Mouse (Mus musculus): Measurements from ENCODE around the gene Serpinc1.
"Not testable (repeated sequence)": the region's sequence is repeated elsewhere in the genome, so short reads cannot be mapped to it uniquely, and the experiment has no call there.

The Serpinc1 gene

DNA sequence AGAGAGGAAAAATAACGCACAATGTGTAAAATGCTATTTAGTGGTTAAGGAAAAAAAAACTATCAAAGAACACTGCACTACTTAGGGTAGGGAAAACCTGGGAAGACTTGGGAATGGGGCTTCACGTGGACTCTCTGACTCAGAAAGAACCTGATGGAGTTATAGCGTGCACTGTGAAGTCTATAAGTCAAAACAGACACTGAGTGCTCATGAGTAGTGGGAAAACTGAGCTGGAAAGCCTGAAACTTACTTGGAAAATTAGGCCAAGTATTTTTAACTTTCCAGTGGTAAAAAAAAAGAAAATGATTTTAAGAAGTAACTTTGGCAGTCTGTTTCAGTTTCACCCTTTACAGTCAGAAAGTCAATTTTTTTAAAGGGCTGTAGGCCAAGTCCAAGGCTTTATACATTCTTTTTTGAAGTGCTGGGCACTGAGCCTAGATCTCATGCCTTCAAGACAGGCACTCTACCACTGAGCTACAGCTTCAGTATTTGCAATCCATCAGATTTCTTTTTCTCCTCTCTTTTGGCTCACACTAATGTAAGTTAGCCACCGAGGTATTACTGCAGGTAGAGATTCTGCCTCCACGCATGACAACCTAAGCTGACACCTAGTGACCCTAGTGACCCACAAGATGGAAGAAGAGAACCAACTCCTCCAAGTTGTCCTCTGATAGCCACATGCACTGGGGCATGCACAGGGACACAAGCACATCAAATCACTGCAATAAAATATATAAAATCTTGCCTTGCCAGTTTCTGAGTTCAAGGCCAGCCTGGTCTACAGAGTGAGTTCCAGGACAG lies 47.2 kb downstream of the Serpinc1 start:
- no peak for DNase-seq

DNA sequence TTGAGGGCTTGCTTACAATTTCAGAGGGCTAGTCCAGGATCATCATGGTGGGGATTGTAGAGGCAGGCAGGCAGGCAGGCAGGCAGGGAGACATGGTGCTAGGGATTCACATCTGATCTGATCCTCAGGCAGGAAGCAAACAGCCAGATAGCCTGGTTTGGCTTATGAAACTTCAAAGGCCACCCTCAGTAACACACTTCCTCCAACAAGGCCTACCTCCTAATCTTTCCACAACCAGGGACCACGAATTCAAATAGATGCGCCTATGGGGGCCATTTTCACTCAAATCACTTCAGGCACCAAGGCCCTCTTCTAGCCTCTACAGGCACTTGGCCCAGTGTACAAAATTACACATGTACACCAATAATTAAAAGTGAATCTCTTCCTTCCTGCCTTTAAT lies 48.8 kb downstream of the Serpinc1 start:
- no peak for DNase-seq

DNA sequence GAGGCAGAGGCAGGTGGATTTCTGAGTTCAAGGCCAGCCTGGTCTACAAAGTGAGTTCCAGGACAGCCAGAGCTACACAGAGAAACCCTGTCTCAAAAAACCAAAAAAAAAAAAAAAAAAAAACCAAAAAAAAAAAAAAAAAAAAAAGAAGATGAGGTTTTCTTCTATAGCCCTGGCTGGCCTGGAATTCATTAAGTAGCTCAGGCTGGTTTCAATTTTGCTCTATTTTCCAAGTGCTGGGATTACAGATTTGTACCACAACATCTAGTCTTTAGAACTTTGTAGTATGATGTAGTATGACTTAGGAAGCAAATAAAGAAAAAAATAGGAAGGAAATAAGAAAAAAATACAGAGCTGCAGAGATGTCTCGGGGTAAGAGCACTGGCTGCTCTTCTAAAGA lies 50.0 kb downstream of the Serpinc1 start:
- not testable (repeated sequence) for DNase-seq

DNA sequence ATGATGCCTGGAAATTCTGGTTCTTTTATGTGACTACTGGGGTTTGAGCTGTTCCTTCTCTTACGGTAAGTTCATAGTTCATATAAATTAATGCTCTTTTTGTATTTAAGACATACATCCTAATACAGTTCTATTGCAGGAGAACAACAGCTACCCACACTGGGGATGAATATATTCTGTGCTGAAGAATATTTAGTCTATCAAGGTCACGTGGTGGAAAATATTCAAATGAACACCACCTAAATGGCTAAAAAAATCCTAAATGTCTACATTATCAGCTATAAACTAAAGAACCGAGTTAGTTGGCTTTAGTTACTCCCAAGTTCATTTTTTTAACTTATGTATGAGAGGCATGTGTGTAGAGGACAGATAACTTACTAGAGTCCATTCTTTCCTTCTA lies 51.7 kb downstream of the Serpinc1 start:
- DNase-seq: no peak

DNA sequence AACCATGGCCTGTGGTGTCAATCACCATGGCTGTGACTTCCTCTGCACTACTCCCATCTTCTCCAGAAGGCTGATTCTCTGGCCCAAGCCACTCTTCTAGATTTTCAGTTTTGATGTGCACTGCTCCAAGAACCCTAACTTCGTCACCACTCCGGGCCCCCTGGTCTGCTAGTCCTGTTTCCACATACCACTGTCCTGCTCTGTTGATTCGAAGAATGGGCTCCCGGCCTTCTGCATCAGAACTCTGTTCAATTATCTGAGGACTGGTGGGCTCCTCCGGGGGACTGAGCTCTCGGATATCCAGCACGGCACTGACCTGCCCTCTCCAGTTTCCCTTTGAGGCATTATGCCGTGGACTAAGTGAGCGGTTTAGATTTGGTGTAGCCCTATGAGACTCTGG lies 53.5 kb downstream of the Serpinc1 start:
- DNase-seq: no peak

DNA sequence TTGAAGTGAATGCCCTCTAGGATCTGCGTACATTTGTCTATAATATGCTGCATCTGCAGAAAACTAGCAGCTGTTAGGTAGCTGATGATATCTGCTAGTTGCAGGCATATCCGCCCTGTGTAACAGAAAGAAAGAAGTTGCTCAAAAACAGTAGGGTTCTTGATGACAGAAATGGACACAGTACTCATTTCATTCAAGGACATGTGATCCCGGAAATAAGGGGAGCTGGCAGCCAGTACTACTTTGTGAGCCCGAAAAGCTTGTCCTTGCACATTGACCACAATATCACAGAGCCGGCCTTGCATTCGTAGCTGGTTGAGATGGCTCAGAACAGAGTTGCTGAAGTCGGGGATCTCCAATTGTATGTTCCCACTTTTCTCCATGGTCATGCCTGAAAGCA lies 54.0 kb downstream of the Serpinc1 start:
- DNase-seq: no peak

DNA sequence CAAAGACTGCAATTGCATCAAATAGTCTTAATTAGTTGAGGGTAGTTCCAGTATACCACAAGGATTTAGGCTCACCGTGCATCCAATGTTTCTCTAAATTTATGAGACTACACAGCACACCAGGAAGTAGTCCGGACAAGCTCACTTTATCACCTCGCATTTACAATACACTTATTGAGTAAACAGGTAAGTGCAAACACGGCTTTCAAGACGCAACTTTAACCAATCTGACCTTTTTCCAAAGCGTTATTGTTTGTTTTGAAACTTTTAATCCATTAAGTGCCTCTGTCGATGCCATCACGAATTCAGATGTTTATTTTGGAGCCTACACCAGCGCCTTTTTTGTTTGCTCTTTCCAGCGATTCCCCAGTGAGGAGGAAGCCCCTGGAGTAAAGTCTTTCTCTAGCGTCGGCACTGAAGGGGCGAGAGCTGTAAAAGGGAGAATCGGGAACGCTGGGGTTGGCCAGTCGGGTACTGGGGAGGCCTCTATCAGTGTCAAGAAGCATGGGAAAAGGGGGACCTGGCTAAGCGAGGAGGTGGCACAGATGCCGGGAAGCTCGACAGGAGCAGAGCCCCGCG lies 55.6 kb downstream of the Serpinc1 start:
- no peak for DNase-seq

DNA sequence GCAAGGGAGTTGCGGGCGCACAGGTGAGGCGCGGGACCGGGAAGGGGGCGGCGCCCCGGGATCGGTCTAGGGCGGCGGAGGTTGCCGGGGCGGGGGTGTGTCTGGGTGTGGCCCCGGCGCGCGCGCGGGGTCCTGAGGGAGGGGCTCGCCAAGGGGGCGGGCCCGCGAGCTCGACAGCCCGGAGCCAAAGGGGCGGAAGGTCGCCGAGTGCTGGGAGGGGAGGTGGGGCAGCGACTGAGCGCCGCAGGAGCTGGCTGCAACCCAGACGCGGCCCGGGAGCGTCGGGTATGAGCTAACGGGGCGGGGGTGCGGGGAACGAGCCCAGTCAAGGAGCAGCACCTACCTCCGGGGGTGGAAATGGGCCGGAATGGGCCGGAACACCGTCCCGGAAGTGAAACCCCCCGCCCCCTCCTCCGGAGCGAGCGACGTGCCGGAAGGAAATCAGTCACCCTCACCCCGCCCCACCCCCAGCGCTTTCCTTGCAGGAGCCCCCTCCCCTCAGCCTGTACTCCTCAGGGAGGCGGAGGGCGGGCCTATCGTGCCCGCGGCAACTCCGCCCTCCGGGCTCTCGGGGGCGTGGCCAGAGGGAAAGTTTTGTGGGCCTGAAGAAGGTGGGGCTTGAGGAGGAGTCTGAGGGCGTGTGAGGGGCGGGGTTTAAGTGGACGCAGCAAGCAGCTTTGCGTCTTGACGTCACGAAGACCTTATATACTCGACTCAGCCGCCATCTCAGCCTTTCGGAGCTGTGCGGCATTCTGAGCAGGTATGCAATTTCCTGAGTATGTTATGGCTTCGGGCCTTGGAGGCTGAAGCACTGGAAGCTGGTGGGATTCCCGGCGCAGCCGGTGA lies 56.3 kb downstream of the Serpinc1 start, which contains the start of gene Zbtb37:
Gene Zbtb37, minus strand, starts transcription at position 415 of the 846 bp plus-strand sequence.
- DNase-seq: peak; percentile 100

DNA sequence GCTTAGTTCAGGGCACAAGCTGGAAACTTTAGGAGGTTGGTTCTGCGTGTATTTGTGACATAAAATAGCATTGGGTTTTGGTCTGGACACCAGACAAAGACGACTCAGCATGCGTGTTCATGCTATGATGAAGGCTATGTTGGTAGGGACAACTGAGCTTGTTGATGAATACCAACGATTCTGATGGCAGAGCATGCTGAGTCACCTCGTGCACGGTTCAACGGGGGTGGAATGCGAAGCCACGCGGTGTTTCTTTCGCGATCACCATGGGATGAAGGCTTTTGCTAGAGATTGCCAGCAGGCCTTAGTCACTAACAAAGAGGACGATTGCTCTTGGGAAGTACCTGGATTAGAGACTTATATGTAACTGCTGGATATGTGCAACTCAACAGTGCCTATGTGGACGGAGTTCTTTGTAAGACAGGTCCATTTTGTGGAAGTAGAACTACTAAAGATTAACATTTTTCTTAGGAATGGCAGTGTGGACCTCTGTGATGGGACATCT lies 56.9 kb downstream of the Serpinc1 start:
- no peak for DNase-seq

DNA sequence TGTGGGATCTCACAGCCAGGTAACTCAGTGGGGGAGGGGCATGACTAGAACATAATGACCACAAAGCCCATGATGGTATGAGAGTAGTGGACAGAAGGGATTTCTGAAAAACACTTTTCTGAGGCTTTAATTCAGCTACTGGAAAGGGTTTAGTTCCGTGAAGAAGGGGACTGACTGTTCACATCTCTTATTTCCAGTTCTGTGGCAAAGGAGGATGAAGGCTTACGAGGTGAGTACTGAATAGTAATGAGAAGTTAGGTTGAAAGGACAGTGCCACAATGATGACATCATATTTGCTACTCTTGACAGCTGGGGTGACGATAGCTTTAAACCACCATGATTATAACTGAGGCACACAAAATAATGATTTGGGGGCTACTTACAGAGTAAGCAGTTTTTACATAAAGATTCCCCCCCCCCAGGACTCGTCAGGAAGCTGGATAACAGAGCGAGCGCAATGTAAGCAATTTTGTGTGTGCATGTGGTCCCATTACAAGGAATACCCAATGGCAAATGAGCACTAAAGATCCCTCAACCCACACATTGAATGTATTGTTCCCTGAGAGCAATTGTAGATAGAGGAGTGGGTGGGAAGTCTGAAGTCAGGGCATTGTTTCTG lies 57.5 kb downstream of the Serpinc1 start:
- DNase-seq: no peak

DNA sequence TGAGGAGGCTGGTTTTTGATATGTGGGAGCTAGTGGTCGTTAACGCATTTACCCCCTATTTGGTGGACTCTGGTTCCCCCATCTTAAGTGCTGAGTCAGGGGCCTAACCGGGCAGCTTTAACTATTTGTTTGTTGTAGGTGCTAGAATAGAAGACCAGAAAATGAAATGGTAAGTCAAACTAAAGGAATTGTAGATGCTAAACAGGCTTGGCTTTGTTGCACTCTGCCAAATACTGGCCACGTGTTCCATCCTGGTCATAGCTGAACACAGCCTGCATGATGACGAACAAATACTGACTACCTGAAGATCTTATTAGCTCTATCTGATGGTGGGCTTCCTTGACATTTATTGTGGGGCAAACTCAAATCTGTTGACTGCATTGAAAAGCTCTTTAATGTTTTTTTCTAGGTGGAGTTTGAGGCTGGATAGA lies 58.0 kb downstream of the Serpinc1 start:
- peak; percentile 9 for DNase-seq

DNA sequence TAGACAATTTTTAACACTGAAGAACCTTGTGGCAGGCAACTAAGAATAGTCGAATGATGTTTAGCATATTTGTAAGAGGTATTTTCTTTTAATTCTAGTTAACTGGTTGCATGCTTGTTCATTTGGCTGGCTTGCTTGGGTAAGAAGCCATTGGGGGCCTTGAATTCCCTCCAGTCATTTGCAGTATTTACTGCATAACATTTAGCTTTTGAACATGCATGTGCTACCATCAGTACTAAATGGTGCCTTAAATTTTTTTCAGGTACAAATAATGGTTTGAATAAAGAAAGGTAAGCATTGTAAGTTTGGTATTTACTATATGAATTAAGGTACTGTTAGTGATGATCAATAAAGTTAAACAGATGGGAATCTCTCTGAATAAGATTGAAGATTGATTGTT lies 58.6 kb downstream of the Serpinc1 start:
- DNase-seq: no peak

DNA sequence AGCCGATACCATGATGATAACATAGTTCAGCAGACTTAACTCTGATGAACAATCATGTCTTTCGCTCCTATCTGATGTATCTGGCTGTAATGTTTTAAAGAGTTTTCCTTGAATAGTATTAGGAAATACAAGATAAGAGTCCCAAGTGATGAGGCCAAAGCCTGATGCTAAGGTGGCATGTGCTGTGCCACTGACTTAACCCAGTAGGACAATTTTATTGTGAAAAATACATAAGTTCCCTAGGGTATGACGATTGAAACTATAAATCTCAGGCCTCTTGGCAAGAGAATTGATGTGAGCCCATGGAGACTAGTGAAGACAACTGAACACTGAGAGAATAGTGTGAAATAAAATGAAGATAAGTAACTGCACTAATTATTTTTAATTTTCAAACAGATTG lies 59.2 kb downstream of the Serpinc1 start:
- no peak for DNase-seq

DNA sequence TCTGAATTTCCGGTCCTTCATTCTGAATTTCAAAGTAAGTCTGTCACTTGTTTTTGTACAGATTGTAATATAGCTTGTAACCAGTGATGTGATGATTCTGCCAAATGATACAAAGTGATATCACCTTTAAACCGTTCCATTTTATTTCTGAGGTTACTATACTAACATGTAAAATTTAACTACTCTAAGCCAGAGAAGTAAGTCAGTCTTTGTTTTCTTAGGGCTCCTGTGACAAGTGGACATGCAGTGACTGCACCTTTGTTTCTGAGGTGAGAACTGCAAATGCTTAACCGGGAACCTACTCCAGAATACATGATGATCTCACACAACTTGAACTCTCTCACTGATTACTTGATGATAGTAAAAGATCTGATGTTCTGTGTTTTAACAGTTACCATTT lies 59.6 kb downstream of the Serpinc1 start:
- no peak for DNase-seq

DNA sequence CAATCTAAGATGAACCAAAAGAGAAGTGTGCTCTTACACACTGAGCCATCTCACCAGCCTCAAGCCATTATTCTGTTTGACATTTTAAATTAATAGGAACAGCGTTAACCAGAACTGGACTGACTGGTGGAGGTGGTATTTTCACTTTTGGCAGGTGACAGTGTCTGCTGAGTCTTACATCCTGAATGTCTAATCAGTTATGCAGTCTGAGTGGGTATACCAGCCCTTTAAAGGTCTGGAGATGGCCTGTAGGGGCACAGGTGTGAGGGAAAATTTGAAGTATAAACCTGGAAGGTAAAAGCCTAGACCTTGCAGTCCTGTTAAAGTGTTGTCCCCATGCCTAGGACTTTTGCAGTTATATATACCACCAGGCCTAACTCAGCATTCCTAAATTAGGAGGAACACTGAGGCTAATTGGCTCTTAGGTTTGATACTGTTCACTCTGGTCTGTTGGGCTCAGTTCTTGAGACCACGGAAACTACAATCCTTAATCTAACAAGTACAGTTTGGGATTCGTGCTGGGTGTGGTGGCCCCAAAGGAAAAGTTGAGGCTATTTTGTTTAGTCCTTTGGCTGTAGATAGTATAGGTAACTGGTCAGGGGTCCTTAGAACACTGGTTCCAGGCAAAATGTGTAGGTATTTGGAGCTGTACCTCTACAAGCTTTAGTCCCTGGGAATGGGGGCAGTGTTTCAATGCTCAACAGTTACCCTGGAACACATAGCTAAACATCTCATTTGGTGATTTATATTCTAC lies 60.8 kb downstream of the Serpinc1 start:
- DNase-seq: no peak

DNA sequence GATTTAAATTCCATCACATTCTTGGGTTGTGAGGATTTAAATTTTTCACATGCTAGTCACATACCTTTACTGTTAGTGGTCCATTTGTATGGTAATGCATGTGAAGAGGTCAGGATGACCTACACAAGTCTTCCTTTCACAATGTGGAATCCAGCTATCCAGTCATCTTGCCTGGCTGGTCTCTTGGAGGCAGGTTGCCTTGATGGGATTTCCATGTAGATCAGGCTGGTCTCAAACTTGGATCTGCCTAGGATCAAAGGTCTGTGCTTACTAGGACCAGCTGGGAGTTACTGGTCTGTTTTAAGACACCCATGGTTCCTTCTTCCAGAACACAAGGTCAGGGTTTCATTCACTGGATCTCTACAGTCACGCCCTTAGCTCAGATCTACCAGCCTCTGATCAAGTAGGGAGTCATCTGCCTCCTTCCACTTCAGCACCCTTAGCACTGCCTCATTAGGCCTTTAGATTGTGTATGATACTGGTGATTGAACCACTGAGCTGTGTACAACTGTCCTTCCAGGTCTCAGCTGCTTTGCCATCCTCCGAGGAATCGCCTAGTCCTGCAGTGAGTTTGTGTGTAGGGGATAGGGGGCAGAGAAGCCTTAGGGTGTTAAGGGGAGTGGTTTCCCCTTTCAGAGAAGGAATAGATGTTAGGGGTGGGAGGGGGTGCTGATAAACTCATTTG lies 61.5 kb downstream of the Serpinc1 start:
- DNase-seq: peak; percentile 50

DNA sequence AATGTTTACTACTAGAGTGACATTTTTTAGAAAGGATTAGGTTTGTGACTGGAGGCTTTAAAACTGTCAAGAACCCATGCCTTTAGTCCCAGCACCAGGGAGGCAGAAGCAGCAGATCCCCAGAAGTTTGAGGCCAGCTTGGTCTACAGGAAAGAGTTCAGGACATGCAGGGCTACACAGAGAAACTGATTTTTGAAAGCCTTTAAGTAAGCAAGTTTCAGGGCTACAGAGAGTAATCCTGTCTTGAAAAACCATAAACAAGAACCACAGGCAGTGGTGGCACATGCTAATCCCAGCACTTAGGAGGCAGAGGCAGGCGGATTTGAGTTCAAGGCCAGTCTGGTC lies 62.0 kb downstream of the Serpinc1 start:
- no peak for DNase-seq

DNA sequence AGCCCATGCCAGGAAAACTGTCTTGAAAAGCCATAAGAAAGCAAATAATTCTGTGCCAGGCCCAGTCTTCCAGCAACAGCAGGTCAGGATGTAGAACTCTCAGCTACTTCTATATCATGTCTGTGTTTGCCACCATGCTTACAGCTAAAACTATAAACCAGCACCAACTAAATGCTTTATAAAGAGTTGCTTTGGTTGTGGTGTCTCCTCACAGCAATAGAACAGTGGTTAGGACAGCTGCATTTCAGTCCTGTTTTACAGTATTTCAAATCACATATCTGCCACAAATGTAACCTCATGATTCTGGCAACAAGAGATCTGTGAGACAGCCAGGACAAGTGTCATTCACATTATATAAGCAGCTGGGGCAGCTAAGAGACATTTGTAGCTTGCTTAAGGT lies 62.5 kb downstream of the Serpinc1 start:
- no peak for DNase-seq

DNA sequence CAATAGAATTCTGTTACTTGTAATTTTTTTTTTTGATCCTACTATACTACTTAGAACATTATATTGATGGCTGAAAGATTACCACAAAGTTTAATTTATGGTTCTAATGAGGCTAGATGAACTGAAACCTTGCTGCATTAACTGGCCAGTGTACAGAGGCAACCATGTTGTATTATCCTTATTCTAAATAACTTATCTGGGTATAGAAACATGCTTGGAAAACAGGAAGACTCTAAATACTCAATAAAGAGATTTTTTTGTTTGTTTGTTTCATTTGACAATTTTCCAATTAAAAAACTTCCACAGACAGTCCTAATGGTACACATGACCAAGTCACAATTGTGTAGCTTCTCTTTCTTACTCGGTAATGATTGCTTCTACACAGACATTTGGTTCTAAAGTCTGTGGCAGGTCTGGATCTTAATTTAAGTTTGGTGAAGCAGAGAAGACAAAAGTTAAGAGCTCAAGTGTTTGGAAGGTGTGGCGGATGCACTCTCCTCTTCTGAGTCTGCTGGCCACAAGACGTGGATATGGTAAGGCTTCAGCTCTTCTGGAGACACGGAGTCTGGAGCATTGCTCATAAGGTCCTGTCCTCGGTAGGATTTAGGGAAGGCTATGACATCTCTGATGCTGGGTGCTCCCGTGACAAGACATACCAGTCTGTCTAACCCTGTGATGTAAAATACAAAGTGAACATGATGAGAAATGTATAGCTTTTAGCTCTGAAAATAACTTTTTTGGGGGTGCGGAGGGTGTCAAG lies 63.1 kb downstream of the Serpinc1 start:
- no peak for DNase-seq

DNA sequence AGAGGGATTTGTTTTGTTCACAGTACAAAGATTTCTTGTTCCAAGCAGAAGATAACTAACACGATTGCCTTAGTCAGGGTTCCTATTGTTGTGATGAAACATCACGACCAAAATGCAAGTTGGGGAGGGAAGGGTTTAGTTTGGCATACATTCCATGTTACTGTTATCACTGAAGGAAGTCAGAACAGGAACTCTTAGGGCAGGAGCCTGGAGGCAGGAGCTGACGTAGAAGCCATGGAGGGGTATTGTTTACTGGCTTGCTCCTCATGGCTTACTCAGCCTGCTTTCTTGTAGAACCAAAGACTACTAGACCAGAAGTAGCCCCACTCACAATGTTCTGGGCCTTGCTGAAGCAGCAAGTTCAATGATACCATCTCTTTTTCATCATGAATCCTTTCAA lies 68.6 kb downstream of the Serpinc1 start:
- DNase-seq: no peak
